Mouse (Mus musculus) adrenal gland, postnatal 14 days (tissue): Measurements from ENCODE around the gene Tsr3. TPM values are rescaled to one million over a fixed set of nuclear protein-coding genes. Genes with fewer than 3 reads are reported as not detected.

Experiments
- DNase-seq: peaks from one replicate; pipeline ENCODE4 v3.0.0; 2021; ENCODE audit warnings: mixed read lengths
- total RNA-seq: library from RNA; stranded (reverse); gene quantifications from 2 replicates; pipeline ENCODE4 v1.2.3, GENCODE M21; 2021

Gene Tsr3
- total RNA-seq, 1 experiment from 2014 or later, result 20.4 TPM

DNA sequence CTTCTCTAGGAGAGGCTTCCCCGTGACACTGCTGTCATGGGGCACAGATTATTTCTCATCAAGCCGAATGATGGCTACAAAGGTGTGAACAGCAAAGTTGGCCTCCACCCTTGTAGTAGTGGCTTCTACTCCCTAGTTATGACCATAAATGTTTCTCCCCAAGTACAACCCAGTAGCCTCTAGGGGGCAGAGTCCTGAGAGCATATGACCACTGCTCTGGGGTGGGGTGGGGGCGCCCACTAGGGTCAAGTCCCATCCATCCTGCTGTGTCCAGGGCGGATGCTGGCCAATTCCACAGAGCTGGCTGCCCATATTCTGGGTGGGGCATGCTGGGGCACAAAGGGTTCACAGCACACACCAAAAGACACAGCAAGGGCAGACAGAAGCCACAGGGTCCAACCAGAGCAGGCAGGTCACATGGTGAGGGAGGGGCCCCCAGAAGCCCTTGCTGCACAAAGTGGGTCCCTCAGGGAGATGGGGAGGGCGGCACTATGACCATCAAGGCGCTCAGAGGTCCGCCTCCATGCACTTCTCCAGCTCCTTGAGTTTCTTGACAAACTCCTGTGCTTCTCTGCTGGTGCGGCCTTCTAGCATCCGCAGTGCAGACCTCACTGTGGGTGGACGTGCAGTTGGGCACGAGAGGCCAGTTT lies 3.3 kb downstream of the Tsr3 start:
- DNase-seq, result no peak

DNA sequence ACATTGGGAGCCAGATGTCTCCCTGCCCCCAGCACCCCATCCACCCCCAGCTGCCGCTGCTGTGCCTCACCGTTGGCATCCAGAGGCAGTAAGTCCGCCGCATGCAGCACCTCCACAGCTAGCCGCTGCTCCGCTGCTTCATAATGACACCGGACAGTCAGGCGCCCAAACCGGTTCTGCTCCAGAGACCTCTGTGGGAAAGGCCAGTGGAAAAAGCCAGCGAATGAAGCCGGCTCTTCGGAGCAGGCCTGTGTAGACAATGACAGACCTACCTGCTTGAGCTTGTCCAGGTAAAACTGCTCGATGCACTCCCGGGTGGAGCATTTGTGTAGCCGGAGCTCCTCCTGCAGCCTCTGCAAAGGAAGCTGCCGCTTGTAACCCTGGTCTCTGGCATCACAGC lies 4.3 kb downstream of the Tsr3 start:
- DNase-seq, result no peak

DNA sequence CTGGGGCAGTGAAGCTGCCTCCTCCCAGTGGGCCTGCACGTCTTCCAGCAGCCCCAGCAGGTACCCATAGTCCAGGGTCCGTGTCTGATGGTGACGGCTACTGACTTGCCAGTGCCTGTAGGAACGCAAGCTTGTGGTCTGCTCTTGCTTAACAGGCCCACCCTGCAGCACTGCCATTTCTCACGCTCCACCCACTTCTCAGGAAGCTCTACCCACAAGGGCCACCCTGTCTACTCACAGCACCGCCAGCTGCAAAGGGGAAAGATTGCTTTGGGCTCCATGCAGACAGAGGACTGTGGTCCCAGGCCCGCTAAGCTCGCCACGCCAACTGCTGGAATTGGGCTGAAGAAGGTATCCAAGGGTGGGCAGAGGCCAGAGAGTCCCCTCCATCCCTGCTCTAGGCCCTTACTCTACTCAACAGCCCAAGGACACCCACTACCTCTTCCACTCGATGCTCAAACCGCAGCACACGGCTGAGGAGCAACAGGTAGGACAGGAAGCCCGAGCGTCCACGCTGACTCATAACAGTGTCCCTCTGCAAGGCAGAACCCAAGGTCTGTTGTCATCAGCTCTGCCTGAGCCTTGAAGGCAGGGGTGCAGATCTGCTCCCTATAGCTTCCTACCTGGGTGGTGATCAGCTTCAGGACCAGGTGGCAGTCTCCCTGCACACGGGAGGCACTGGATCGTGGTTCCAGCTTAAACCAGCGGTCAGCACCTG lies 8.2 kb downstream of the Tsr3 start:
- no peak for DNase-seq

DNA sequence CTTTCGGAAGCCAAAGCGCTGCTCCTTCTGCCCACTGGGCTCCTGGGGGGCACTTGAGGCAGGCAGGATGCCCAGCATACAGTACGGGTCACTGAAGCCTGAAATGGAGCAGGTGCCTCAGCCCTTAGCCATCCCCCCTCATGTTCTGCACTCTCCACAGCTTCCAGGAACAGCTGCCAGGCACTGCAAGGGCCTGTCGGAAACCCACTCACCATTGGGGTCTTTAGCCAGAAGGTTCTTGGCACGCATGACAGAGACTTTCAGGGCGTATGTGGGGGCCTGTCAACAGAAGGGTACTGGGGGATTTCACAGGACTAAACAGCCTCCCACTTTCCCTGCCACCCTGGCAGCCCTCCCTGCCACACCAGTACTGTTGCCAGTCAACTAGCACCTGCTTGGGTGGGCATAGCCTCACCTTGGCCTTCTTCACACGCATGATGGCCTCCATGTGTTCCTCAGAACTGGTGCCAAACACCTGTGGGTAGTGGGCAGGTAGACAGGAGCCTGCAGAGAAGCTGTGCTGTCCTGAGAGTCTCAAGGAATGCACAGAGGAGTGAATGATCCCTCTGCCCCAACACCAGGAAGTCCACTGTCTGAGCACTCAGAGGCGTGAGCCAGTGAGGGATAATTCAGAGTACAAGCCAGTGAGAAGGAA lies 10.3 kb downstream of the Tsr3 start:
- no peak for DNase-seq

DNA sequence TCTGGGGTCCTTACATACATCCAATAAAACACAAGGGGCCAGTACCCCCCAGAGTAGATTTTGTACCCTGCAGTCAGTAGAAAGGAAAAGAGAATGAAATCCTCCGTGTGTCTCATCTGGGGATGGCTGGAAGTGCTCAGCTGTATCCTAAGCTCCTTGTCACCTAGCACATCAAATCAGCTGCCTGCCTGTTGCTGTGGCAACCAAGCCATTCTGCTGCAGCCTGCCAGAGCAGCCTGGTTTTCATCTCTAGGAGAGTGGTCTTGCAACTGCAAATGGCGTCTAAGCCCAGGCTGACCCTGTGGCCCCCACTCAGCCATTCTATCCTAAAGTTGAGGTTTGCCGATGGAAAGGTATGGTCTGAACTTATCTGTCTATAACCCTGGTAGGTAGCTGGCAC lies 12.7 kb downstream of the Tsr3 start:
- no peak for DNase-seq

DNA sequence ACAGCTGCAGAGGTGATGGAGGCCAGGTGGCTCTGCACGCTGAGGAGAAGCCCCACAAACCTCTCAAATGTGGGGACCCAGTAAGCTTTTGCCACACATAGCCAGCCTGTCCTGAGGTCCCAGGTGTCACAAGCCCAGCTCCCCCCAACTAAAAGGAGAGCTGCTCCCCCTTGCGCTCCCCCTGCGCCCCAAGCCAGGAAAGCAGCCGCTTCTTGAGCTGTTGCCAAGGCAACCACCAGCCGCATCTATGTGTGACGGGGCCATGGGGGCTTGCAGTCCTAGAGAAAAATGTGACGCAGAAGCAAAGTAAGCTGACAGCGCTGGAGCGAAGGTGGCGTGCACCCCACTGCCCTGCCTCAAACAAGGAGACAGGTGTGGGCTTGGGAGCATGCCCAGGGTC lies 13.8 kb downstream of the Tsr3 start:
- DNase-seq, result no peak

DNA sequence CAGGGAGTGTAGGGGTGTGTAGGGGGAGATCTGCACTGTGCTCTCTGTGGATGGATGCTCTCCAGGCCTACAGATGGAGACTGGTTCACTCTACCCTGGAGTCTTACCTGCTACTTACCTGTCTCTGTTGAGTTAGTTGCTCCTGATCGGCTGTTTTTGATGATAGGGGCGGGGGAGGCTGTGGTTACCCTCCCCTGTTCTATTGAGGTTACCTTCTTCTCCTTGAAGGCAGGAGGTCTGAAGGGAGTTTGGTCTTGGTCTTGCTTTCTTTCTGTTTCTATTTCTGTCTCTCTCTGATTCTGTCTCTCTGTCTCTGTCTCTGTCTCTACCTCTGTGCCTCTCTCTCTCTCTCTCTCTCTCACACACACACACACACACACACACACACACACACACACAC lies 15.1 kb downstream of the Tsr3 start:
- DNase-seq, result no peak

DNA sequence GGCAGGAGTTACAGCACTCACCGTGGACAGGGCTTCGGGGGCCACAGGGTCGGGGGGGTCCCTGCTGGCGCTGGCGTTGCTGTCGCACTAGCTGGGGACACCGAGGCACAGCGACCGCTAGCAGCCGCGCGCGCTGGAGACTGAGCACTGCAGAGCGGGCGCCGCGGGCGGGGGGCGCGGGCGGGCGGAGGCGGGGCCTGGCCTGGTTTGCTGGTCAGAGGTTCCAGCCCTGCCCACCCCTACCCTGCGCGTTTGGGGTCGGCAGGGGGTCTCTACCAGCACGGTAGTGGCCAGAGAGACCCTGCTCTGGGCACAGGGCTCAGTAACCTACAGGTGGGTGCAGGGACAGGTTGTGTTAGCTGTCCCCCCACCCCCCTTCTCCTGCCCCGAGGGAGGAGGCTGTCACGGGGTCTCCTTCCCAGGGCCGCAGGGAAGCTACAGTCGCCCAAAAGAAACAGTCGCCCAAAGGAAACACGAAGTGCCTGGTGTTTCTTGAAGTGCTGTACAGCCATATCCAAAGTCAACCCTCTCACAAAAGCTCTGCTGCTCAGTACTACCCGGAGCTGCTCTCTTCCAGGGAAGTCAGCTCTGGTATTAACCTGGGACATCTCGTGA lies 16.3 kb downstream of the Tsr3 start, which contains the start of gene Baiap3:
Baiap3 (minus strand) TSS at position 225 of the 615 bp plus-strand sequence.
- no peak for DNase-seq

DNA sequence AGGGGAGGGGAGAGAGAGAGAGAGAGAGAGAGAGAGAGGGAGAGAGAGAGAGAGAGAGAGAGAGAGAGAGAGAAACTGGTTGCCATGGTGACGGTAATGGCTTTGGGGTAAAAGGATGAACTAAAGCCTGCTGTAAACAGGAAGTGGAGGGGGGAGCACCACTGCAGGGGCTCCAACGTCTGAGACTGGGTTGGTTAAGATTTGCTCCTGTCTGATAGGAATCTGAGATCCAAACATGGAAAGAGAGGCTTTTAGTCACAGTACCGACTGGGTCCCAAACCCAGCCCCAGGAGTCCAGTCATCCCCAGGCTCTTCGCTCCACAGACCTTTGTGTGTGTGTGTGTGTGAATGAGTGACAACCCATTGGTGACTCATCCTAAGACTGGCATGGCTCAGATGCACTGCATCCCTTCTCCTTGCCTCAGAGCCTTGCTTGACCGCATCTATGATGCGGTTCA lies 17.9 kb downstream of the Tsr3 start:
- peak; percentile 20 for DNase-seq

DNA sequence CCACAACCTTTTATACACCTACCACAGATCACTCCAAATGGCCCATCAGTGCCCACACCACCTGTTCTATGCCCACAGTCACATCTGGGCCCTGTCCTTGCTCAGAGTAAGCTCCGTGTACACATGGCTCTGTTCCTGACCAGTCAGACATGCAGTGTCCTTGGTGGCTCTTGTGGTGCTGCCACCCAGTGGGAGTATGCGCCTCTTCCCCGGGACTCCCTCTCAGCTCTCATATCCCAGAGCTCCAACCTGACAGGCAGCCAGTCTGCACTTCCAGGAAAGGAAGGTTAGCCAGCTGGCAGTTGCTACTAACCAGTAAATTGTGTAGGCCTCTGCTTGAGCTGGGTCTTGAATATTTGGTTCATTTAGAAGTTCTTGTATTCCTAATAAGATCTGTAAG lies 24.5 kb downstream of the Tsr3 start:
- DNase-seq, result peak; percentile 85

DNA sequence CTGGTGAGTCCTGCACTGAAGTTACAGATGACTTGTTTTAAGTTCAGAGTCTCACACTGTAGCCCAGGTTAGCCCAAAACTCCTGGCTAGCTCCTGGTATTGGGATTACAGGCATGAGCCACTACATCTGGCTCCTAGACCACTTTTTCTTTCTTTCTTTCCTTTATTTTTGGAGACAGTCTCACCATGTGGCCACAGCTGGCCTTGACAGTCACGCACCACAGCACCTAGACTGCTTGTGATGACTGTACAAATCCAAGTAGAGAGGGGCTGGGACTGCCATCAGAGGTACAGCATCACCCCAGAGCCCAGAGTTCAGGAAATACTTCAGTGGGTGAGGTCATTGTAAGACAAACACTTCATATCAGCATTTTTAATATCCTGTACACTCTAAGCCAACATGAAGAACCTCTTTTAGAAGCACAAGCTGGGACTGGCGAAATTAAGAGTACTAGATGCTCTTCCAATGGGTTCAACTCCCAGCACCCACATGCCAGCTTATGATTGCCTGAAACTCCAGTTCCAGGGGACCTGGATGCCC lies 30.9 kb downstream of the Tsr3 start:
- no peak for DNase-seq

DNA sequence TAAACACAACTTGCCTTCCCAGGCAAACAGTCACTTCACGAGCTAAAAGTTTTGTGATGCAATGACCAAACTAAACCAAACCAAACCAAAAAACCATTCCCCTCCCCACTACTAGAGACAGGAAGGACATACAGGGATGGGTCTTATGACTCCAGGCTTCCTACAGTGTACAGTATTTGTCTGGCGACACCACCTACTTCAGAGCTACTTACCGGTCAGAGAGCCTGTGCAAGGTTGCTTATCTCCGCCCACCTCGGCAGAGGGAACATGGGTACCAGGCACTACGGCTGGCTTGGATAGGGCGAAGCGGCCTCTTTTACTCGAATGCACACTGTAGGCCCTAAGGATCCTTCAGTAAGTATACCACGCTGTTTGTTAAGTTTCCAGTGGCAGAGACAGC lies 32.4 kb downstream of the Tsr3 start:
- DNase-seq, result peak; percentile 49

DNA sequence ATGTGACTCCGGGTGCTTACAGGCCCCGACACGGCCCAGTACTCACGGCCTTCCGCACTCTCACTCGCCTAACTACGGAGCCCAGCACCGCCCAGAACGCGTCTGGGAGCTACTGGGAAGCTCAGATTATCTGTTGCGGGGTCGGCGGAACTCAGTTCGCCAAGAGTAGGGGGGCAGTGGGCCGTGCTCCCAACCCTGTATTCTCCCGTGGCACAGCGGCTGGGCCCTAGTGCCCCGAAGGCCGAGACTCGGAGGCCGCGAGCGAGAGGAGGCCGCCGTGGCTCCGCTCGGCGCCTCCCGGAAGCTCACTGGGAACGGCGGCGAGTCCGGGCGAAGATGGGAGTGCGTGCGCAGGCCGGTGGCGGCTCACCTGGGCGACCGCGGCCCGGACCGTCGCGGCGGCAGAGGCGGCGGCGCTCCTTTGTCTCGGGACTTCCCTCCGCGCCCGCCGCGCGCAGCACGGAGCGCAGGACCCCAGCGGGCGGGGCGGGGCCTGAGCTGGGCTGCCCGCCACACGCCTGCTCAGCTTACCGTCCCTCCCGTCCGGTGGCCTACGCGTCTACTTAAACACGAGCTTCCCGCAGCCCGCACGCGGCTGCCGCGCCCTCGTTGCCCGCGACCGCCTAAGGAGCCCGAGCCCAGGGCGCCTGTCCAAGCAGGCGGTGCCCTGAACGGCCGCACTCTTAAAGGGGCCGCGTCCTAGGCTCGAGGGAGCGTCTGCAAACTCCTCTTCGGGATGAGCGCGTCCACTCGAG lies 33.2 kb downstream of the Tsr3 start:
- DNase-seq, result peak; percentile 91

DNA sequence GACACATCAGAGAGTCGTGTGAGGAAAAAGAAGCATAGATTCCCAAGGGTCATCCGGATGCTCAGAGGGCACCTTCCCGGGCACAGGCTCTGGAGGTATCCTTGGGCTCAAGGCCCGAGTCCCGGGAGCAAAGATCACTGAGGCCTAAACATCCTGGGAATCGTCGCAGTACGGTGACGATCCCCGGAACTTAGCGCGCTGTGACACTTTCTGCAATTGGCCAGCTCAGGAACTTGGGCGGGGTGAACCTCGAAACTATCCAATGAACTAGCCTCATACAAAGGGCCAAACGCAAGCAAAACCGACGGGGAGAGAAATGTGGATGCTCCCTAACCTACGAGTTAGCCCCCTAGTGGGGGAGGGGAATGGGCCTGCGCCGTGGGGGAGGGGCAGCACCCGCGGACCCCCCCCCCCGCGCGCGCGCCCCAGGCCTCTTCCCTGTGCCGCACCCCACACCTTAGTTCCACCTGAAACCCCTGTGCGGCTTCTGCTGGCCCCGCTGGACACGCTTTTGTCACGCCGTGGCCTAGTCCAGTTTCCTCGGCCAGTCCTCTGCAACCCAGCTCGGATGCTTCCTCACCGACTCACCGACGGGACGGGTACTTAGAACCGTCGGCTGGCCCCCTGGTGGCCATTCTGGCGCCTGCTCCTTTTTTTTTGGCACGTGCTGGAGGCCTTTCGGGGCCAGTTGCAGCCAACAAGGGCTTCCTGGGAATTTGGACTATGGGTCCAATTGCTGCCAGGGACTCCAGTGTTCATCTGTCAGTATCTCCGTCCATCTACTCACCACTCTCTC lies 33.9 kb downstream of the Tsr3 start:
- DNase-seq, result peak; percentile 95

DNA sequence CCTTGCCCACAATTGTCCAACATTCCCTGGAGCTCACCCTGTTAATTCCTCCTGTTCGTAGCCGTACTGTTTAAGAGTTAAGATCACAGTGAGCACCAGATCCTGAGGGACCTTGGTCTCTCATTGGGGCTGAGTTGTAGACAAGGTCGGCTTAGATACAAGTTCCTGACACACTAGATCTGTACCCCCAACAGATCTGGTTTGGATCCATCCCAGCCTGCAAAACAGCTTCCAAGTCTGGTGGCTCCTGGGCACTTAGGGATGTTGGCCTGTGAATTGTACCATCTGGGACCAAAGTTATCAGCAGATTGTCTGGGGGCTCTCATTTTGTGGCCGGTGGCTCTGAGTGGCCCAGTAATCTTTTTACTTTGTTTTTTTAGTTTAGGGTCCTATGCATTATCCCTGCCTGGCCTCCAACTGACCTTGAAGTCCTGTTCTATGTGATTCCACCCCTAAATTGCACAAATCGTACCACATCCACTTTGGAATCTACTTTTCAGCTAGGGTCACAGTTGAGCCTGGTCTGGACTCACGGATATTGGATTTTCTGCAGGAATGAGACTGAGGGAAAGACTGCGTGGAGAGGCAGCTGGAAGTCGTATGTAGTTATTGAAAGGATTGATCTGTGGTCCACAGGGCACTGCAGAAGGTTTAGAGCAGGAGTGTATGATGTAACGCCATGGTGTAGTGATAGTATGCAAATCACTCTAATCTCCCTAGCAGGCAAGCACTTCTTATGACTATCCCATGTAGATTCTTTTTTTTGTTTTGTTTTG lies 34.8 kb downstream of the Tsr3 start, which contains the start of gene Ube2i:
Ube2i (minus strand) TSS at position 52 of the 776 bp plus-strand sequence.
- DNase-seq, result no peak

DNA sequence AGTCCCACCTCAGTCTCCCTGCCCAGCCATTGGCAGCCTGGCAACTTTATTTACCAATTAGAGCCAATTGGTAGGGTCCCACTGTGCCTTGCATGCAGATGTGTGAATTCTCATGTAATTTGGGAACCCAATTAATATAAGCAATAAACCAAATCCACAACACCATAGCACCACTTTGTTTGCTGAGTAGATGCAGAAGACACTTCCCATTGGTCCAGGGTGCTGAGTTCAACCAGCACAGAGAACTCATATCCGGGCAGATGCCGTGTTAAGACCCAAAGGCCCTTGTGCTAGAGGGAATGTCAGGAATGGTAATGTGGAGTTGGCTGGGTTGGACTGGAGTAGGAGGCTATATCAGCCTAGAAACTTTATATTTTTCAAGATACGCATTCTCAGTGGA lies 35.9 kb downstream of the Tsr3 start:
- no peak for DNase-seq

DNA sequence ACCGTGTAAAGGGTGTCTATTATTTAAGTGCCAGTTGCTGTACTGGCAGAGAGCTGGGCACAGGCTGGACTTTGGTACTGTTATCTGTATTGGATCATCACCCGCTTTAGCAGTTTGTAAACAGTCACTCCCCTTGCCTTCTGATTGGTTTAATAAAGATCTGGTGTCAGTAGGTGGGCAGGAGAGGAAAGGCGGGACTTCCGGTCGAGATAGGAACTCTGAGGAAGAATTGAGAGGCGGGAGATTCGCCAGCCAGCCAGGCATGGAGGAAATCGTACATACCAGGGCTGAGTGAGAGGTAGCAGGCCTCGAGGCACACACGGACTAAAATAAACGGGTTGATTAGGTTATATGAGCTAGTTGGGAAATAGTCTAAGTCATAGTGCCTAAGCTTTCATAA lies 42.2 kb downstream of the Tsr3 start:
- peak; percentile 77 for DNase-seq

DNA sequence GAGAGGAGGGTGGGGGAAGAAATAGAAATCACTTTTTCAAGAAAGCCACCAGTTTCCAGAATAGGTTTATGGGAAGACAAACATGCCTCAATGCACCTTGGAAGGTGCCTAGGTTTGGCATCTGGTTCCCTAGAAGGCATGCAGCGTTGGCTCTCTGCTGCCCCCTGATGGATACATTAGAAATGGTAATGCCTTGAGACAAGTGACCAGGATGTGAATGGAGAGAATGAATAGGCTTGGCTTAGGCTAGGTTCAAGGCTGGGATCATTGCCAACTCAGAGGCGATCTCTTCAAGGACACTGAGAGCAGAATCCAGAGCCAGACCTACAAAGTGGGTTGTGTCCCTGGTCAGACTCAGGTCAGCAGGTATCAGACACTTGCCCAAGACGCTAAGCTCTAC lies 45.1 kb downstream of the Tsr3 start:
- peak; percentile 82 for DNase-seq

DNA sequence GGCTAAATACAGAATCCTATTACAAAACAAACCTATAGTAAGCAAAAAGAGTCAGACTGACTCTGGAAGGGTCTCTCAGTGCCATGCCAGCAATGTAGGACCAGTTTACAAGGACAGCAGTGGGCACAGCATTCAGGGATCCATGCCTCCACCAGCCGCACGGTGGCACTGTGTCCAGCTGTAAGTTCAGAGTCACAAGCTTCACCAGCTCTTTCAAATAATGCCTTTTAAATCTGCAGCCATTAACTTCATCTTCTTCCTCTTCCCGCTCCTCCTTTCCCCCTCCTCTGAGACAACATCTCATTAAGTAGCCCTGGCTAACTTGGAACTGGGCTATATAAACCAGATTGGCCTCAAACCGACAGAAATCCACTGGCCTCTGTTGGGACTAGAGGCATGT lies 48.9 kb downstream of the Tsr3 start:
- DNase-seq, result peak; percentile 72

DNA sequence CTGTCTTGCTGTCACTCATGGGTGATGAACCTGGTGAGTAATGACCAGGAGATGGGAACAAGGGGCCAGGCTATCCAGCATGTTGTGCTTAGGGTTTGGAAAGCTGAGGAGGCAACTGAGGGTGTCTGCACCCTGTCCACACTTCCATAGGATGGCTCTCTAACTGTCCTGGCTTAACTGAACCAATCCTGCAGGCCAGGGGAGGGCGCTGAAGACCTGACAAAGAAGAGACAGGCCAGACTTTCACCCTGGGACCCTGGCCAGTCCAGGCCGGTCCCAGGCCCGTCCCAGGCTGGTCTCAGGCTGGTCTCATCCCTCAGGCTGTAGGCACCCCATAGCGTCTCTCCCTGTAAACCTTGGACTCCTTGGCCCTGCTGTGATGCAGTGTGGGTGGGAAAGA lies 50.4 kb downstream of the Tsr3 start:
- DNase-seq, result no peak
